Mouse (Mus musculus): Measurements from ENCODE around the gene Rasal2. TPM values are rescaled to one million over a fixed set of nuclear protein-coding genes. Genes with fewer than 3 reads are reported as not detected.

Rasal2 gene
- polyA plus RNA-seq, 1 experiment from 2014 or later, result 10.2 TPM

GRCm38 (mm10) chr1:157409648-157410047 lies 2.7 kb downstream of the Rasal2 start:
- no peak for DNase-seq (ENCODE audit: extremely low spot score, low spot score)
- Histone ChIP-seq H3K27ac (no peak overlapping the region), H3K27me3 (ENCODE audit: poor library complexity, severe bottlenecking) (no peaks in the 10 kb centered on the region), H3K36me3 (replicated peaks) (peaks cover 7% of the 10 kb centered on the region), H3K9me3 (no peaks in the 10 kb centered on the region), H3K4me1 (peaks cover 42% of the 10 kb centered on the region), H3K4me3 (no peak overlapping the region)
- WGBS, result 88% methylated on average over 2 of the region's 2 CpGs

GRCm38 (mm10) chr1:157388027-157388426 lies 24.4 kb downstream of the Rasal2 start:
- Histone ChIP-seq H3K9me3 (no peaks in the 10 kb centered on the region), H3K27ac (peak overlapping the region; percentile 0; the same call in 1 of the 2 replicates), H3K27me3 (ENCODE audit: poor library complexity, severe bottlenecking) (no peaks in the 10 kb centered on the region), H3K4me3 (no peak overlapping the region), H3K36me3 (replicated peaks) (peaks cover 5% of the 10 kb centered on the region; the same call in 1 of the 2 replicates), H3K4me1 (peaks cover 14% of the 10 kb centered on the region)
- WGBS, result 37% methylated on average over 4 of the region's 4 CpGs
- no peak for DNase-seq (ENCODE audit: extremely low spot score, low spot score)

GRCm38 (mm10) chr1:157380694-157381093 lies 31.7 kb downstream of the Rasal2 start:
- Histone ChIP-seq H3K9me3 (no peaks in the 10 kb centered on the region), H3K36me3 (replicated peaks) (peaks cover 5% of the 10 kb centered on the region; the same call in 1 of the 2 replicates), H3K4me3 (no peak overlapping the region), H3K27ac (no peak overlapping the region), H3K27me3 (ENCODE audit: poor library complexity, severe bottlenecking) (no peaks in the 10 kb centered on the region), H3K4me1 (peaks cover 14% of the 10 kb centered on the region)
- 43% methylated on average over 2 of the region's 2 CpGs for WGBS
- no peak for DNase-seq (ENCODE audit: extremely low spot score, low spot score)

- peaks cover 11% of the 10 kb centered on the region for H3K4me1 ChIP-seq
- whole genome bisulfite sequencing, result 91% methylated on average over 2 of the region's 2 CpGs
- H3K27me3 ChIP-seq (ENCODE audit: poor library complexity, severe bottlenecking), result no peaks in the 10 kb centered on the region
- no peak overlapping the region for H3K4me3 ChIP-seq
- H3K9me3 ChIP-seq, result no peaks in the 10 kb centered on the region
- no peak for DNase-seq (ENCODE audit: extremely low spot score, low spot score)
- H3K27ac ChIP-seq, result no peak overlapping the region
- no peaks in the 10 kb centered on the region; the same call in 1 of the 2 replicates for H3K36me3 ChIP-seq (replicated peaks)
Measured at GRCm38 (mm10) chr1:157370397-157370796, 42.0 kb downstream of the Rasal2 start.

- no peak for DNase-seq (ENCODE audit: extremely low spot score, low spot score)
- no peak overlapping the region for H3K27ac ChIP-seq
- H3K9me3 ChIP-seq, result no peaks in the 10 kb centered on the region
- WGBS, result 86% methylated on average over 5 of the region's 5 CpGs
- peaks cover 11% of the 10 kb centered on the region for H3K4me1 ChIP-seq
- H3K27me3 ChIP-seq (ENCODE audit: poor library complexity, severe bottlenecking), result no peaks in the 10 kb centered on the region
- H3K36me3 ChIP-seq (replicated peaks), result no peaks in the 10 kb centered on the region
- no peak overlapping the region for H3K4me3 ChIP-seq
Measured at GRCm38 (mm10) chr1:157368316-157368715, 44.1 kb downstream of the Rasal2 start.

GRCm38 (mm10) chr1:157346661-157347060 lies 65.7 kb downstream of the Rasal2 start:
- Histone ChIP-seq H3K27ac (no peak overlapping the region), H3K27me3 (ENCODE audit: poor library complexity, severe bottlenecking) (no peaks in the 10 kb centered on the region), H3K9me3 (no peaks in the 10 kb centered on the region), H3K4me1 (no peaks in the 10 kb centered on the region), H3K4me3 (no peak overlapping the region), H3K36me3 (replicated peaks) (no peaks in the 10 kb centered on the region)
- WGBS, result 77% methylated on average over 1 of the region's 1 CpGs
- no peak for DNase-seq (ENCODE audit: extremely low spot score, low spot score)

- Histone ChIP-seq H3K4me1 (no peaks in the 10 kb centered on the region), H3K4me3 (no peak overlapping the region)
- DNase-seq (ENCODE audit: extremely low spot score, low spot score), result no peak
Measured at GRCm38 (mm10) chr1:157343519-157343918, 68.9 kb downstream of the Rasal2 start.

GRCm38 (mm10) chr1:157334834-157335233 lies 77.6 kb downstream of the Rasal2 start:
- Histone ChIP-seq H3K27me3 (ENCODE audit: poor library complexity, severe bottlenecking) (no peaks in the 10 kb centered on the region), H3K4me1 (peaks cover 6% of the 10 kb centered on the region; the same call in 1 of the 2 replicates), H3K27ac (no peak overlapping the region), H3K9me3 (no peaks in the 10 kb centered on the region), H3K4me3 (no peak overlapping the region), H3K36me3 (replicated peaks) (no peaks in the 10 kb centered on the region)
- no peak for DNase-seq (ENCODE audit: extremely low spot score, low spot score)
- WGBS, result 76% methylated on average over 3 of the region's 3 CpGs

More at GRCm38 (mm10) chr1:157343519-157343918, 68.9 kb downstream of the Rasal2 start:
- Histone ChIP-seq H3K9me3 (no peaks in the 10 kb centered on the region), H3K27ac (no peak overlapping the region), H3K27me3 (ENCODE audit: poor library complexity, severe bottlenecking) (no peaks in the 10 kb centered on the region), H3K36me3 (replicated peaks) (no peaks in the 10 kb centered on the region)

- no peak for DNase-seq (ENCODE audit: extremely low spot score, low spot score)
- no peaks in the 10 kb centered on the region for H3K9me3 ChIP-seq
- no peaks in the 10 kb centered on the region for H3K36me3 ChIP-seq (replicated peaks)
- H3K4me3 ChIP-seq, result no peak overlapping the region
- H3K27me3 ChIP-seq (ENCODE audit: poor library complexity, severe bottlenecking), result no peaks in the 10 kb centered on the region
- H3K27ac ChIP-seq, result no peak overlapping the region
- H3K4me1 ChIP-seq, result no peaks in the 10 kb centered on the region
Measured at GRCm38 (mm10) chr1:157328068-157328467, 84.3 kb downstream of the Rasal2 start.

GRCm38 (mm10) chr1:157323091-157323490 lies 89.3 kb downstream of the Rasal2 start:
- Histone ChIP-seq H3K27me3 (ENCODE audit: poor library complexity, severe bottlenecking) (no peaks in the 10 kb centered on the region), H3K9me3 (no peaks in the 10 kb centered on the region), H3K36me3 (replicated peaks) (no peaks in the 10 kb centered on the region), H3K4me3 (no peak overlapping the region), H3K27ac (no peak overlapping the region), H3K4me1 (no peaks in the 10 kb centered on the region)
- DNase-seq (ENCODE audit: extremely low spot score, low spot score), result no peak
- WGBS, result 96% methylated on average over 1 of the region's 1 CpGs

GRCm38 (mm10) chr1:157318896-157319295 lies 93.5 kb downstream of the Rasal2 start:
- DNase-seq (ENCODE audit: extremely low spot score, low spot score), result no peak
- Histone ChIP-seq H3K27ac (no peak overlapping the region), H3K4me3 (no peak overlapping the region), H3K9me3 (no peaks in the 10 kb centered on the region), H3K4me1 (no peaks in the 10 kb centered on the region), H3K27me3 (ENCODE audit: poor library complexity, severe bottlenecking) (no peaks in the 10 kb centered on the region), H3K36me3 (replicated peaks) (no peaks in the 10 kb centered on the region)
- whole genome bisulfite sequencing, result 94% methylated on average over 4 of the region's 4 CpGs

- no peak for DNase-seq (ENCODE audit: extremely low spot score, low spot score)
- H3K27ac ChIP-seq, result no peak overlapping the region
- no peak overlapping the region for H3K4me3 ChIP-seq
- H3K36me3 ChIP-seq (replicated peaks), result peaks cover 13% of the 10 kb centered on the region
- no peaks in the 10 kb centered on the region for H3K9me3 ChIP-seq
- no peaks in the 10 kb centered on the region for H3K27me3 ChIP-seq (ENCODE audit: poor library complexity, severe bottlenecking)
- no peaks in the 10 kb centered on the region for H3K4me1 ChIP-seq
- 86% methylated on average over 1 of the region's 1 CpGs for WGBS
Measured at GRCm38 (mm10) chr1:157301266-157301665, 111.1 kb downstream of the Rasal2 start.

GRCm38 (mm10) chr1:157299559-157299958 lies 112.8 kb downstream of the Rasal2 start:
- Histone ChIP-seq H3K27me3 (ENCODE audit: poor library complexity, severe bottlenecking) (no peaks in the 10 kb centered on the region), H3K4me3 (no peak overlapping the region), H3K4me1 (no peaks in the 10 kb centered on the region), H3K9me3 (no peaks in the 10 kb centered on the region), H3K27ac (no peak overlapping the region), H3K36me3 (replicated peaks) (peaks cover 19% of the 10 kb centered on the region)
- 86% methylated on average over 2 of the region's 2 CpGs for WGBS
- DNase-seq (ENCODE audit: extremely low spot score, low spot score), result no peak

- no peak for DNase-seq (ENCODE audit: extremely low spot score, low spot score)
- Histone ChIP-seq H3K27ac (no peak overlapping the region), H3K9me3 (no peaks in the 10 kb centered on the region), H3K4me3 (no peak overlapping the region), H3K27me3 (ENCODE audit: poor library complexity, severe bottlenecking) (no peaks in the 10 kb centered on the region), H3K4me1 (no peaks in the 10 kb centered on the region), H3K36me3 (replicated peaks) (peaks cover 19% of the 10 kb centered on the region)
- WGBS, result 93% methylated on average over 2 of the region's 2 CpGs
Measured at GRCm38 (mm10) chr1:157298990-157299389, 113.4 kb downstream of the Rasal2 start.
